Mouse (Mus musculus) heart, adult 9 months (tissue): ENCODE measurements around the gene Methig1.

Experiments used
- DNase-seq, 2 experiments: peaks; one replicate each; pipeline ENCODE4 v3.0.0; 2022; ENCODE audit warnings: low spot score in 2 of 2

Gene Methig1

GRCm38 (mm10) chr15:100422899-100423860 is 70.2 kb downstream of the Methig1 start:
- DNase-seq = peak; percentile 95 to 96

- no peak for DNase-seq
Measured at GRCm38 (mm10) chr15:100423916-100424315, 71.0 kb downstream of the Methig1 start.

DNA sequence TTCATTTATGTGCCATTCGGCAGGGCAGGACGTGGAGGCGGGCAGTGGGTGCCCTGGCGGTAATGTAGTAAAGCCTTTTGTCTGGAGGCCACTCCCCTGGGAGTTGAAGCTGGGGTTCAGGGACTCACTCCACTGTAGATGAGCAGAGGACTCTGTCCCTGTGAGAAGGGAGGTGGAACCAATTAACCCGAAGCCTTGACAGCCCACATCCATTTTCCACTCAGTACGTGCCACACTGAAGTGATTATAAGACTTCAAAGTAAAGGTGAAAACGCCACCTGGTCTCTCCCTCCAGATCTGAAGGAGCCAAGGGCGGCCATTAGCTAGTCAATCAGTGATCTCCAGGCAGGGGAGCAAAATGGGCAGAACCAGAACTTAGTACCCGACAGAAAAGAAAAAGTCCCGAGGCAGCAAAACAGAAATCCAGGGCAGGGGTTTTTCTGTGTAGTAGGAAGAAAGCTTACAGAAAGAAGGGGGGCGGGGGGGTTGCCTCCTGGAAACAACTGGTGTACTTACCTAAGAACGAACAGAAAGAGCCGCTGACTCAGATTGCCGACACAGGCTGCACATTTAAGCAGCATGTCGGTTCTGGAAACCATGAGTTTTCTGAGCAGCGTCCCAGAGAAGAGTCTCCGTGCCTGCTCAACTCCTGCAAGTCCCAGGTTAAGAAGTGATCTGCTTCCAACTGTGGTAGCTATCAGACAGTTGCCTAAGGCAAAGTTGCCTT is 71.6 kb downstream of the Methig1 start, which contains the start of gene Slc11a2:
Gene Slc11a2, minus strand, starts transcription at position 677 of the 727 bp plus-strand sequence.
- DNase-seq = no peak

DNA sequence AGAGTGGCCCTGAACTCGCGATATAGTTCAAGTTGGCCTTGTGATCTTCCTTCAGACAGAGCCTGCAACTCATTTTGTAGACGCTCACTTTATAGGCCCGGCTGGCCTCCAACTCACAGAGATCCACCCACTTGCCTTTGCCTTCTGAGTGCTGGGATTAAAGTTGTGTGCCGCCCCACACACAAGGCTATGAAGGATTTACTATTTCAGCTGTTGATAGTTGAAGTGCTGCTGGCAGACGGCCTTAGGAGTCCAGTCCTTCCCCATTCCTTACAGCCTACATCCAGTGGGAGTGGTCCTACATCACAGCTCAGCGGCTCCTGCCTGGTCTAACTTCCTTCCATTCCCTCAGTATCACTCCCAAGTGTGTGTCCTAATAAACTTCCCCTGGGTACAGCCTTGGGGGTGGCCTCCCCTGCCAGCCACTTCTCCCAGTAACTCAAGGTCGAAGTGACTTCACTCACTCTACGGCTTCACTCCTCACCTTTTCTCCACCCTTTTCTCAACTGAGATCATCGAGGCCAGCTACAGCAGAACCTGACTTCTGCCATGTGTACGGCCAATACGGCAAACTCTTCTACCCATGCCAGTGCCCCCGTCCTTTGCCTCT is 75.5 kb downstream of the Methig1 start:
- DNase-seq = no peak

GRCm38 (mm10) chr15:100429959-100430565 is 77.1 kb downstream of the Methig1 start:
- no peak for DNase-seq

GRCm38 (mm10) chr15:100433234-100433633 is 80.3 kb downstream of the Methig1 start:
- DNase-seq = no peak
